Mouse (Mus musculus): ENCODE data around the gene Snrpd3.

DNA sequence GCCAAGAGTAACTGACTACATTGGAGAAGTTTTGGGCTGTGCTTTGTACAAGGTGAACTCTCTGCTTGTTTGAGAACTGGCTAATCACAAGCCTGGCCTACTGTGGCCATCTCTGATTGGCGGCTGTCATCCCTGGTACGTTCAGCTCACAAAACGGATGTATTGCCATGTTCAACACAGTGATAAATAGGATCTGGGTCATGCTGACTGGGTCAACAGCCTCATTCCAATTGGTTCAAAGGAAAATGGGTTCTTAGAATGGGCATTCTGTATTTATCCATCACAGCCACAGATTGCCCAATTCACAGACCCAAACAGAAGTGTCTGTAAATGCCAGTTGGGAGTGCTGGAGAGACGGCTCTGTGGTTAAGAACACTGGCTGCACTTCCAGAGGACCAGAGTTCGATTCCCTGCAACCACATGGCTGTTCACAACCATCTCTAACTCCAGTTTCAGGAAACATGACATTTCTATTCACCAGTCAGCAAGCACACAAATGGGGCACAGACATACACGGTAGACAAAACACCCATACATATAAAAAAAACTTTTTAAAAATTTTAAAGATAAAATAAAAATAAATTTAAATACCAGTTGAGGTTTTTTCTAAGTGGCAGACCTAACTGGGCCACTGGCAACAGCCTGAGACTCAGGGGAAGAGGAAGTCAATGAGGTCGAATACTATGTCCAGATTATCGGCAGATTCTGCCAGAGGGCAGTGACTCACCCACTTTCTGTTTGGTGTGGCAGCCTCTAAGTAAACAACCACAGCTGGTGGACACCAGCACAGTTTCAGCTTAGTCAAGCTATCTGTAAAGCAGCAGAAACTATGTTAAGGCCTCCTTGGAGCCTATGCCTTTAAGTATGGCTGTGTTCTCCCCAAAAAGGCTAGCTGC, 12.9 kb upstream of the Snrpd3 start:
- TF ChIP-seq POLR2A (IDR thresholded peaks at IDR 0.05; ENCODE audit: insufficient read depth, low read depth, low read length) (no peak), CTCF (IDR thresholded peaks at IDR 0.05; ENCODE audit: insufficient read depth, low read depth, low read length) (no peak)
